Mouse (Mus musculus) bone marrow macrophage, adult 2 months (primary cell): ENCODE measurements around the gene Lpin3.

Source experiments
- CTCF ChIP-seq: IDR thresholded peaks from 2 replicates; pipeline ENCODE4 v1.5.1; 2012; ENCODE audit warnings: low read depth, mild to moderate bottlenecking, low read length, moderate library complexity
- POLR2A ChIP-seq: IDR thresholded peaks from 2 replicates; pipeline ENCODE4 v1.6.1; 2012; ENCODE audit warnings: mild to moderate bottlenecking, low read depth, low read length, borderline replicate concordance

DNA sequence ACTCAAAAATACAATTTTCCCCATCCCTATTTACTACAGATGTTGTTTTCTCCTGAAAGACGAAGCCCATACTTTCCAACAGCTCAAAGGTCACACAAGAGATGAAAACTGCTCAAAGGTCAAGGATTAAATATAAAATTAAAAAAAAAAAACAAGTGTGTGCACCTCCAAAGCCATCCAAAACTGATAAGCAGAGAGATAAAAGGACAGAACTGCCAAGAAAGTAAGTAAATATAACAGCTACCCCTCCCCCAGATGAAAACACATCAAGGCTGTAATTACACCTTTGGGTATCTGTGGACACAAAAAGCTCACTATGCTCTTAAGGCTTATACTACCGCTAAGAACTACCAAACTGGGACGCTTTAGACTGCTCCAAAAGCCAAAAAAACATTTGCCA, 11.0 kb upstream of the Lpin3 start:
- TF ChIP-seq POLR2A (no peak), CTCF (no peak)
